ENCODE assay signal across 10 mouse cellular contexts in the genomic region with DNA sequence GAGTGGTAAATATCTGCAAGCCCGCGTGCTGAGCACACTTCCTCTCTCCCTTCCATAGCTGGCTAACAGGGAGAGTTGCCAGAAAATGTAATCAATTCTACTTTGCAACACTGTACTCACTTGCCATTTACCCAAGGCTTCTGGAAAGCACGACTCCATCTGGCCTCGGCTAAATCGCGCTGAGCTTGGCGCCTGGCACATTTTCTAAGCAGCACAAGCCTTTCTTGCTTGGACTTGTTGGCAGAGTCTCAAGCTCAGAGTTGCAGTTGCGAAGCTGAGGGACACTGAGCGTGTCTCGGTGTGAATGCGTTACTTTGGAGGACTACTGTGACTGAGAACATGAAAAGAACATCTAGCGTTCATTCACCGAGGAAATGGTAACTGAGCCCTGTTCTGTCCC.
DNase-seq lines count a peak whose midpoint lies in the region; ATAC-seq and TF ChIP-seq lines count a peak whose summit lies in the region.
"Had no signal": no experiment of that assay in that cellular context is flagged by ENCODE, and none has a peak within 500 bp of the region (broad histone marks: within the 10 kb centered on the region; RNA-seq: fewer than 3 reads in every experiment).

No protein-coding gene starts in this region.

- H3K36me3 ChIP-seq in limb, embryonic 14.5 days (ENCODE audit: control insufficient read depth, insufficient read depth, low read length): no peaks in the 10 kb centered on the region
- no peaks in the 10 kb centered on the region for H3K36me3 ChIP-seq in kidney, embryonic 16.5 days (ENCODE audit: insufficient read depth, low read length)
- H3K36me3 ChIP-seq: hindbrain, embryonic 13.5 days had no signal

- no peak for TF ChIP-seq CTCF in layer of hippocampus, adult 2 months (conservative IDR thresholded peaks at IDR 0.05)

- peak; percentile 3 for DNase-seq in cerebellum, adult 11-12 months
- no peak for DNase-seq in cerebellum, adult 8-10 months
- peak; percentile 75 for DNase-seq in brain, embryonic 18.5 days (ENCODE audit: low read depth, low spot score)
- DNase-seq in layer of hippocampus, adult 2 months (ENCODE audit: low spot score in 2 of 2): peak; percentile 59 to 79
- DNase-seq in limb, embryonic 14.5 days (ENCODE audit: low spot score): peak; percentile 3
- no peak for DNase-seq in gastrocnemius, postnatal 4 days (ENCODE audit: low spot score in 2 of 2)
- DNase-seq: liver had no signal

- no peak overlapping the region for H3K9ac ChIP-seq in limb, embryonic 14.5 days (ENCODE audit: low read depth, low read length, severe bottlenecking)
- no peak overlapping the region for H3K9ac ChIP-seq in kidney, embryonic 16.5 days (replicated peaks; ENCODE audit: low read length)
- H3K9ac ChIP-seq: hindbrain, embryonic 13.5 days had no signal

- peak overlapping the region; percentile 1; the same call in 1 of the 2 replicates for H3K27ac ChIP-seq in layer of hippocampus, adult 2 months
- no peak overlapping the region for H3K27ac ChIP-seq in limb, embryonic 14.5 days (replicated peaks; ENCODE audit: low read depth, low read length)
- H3K27ac ChIP-seq in kidney, embryonic 16.5 days (ENCODE audit: low read length): no peak overlapping the region
- H3K27ac ChIP-seq: hindbrain, embryonic 13.5 days had no signal

- H3K4me3 ChIP-seq in layer of hippocampus, adult 2 months: 0 out of 2 replicates have a peak overlapping the region, but pooled peaks have one; percentile 10
- H3K4me3 ChIP-seq in limb, embryonic 14.5 days (replicated peaks; ENCODE audit: low read length): no peak overlapping the region
- H3K4me3 ChIP-seq in kidney, embryonic 16.5 days (ENCODE audit: low read length): no peak overlapping the region
- H3K4me3 ChIP-seq: hindbrain, embryonic 13.5 days had no signal

- H3K4me1 ChIP-seq in limb, embryonic 14.5 days (ENCODE audit: control insufficient read depth, insufficient read depth, low read length): no peaks in the 10 kb centered on the region
- H3K4me1 ChIP-seq in kidney, embryonic 16.5 days (ENCODE audit: insufficient read depth, low read length): no peaks in the 10 kb centered on the region
- H3K4me1 ChIP-seq: hindbrain, embryonic 13.5 days had no signal

- no peaks in the 10 kb centered on the region for H3K27me3 ChIP-seq in limb, embryonic 14.5 days (ENCODE audit: control insufficient read depth, insufficient read depth, low read length)
- no peaks in the 10 kb centered on the region for H3K27me3 ChIP-seq in kidney, embryonic 16.5 days (ENCODE audit: insufficient read depth, low read length)
- H3K27me3 ChIP-seq: hindbrain, embryonic 13.5 days had no signal

- H3K4me2 ChIP-seq in limb, embryonic 14.5 days (replicated peaks; ENCODE audit: low read depth, low read length, severe bottlenecking): no peak overlapping the region
- H3K4me2 ChIP-seq in kidney, embryonic 16.5 days (replicated peaks; ENCODE audit: low read depth, low read length): no peak overlapping the region
- H3K4me2 ChIP-seq: hindbrain, embryonic 13.5 days had no signal

- WGBS in limb, embryonic 14.5 days: 78% methylated on average over 13 of the region's 13 CpGs
- WGBS in kidney, embryonic 16.5 days: 92% methylated on average over 13 of the region's 13 CpGs

- no peaks in the 10 kb centered on the region for H3K9me3 ChIP-seq in limb, embryonic 14.5 days (ENCODE audit: control insufficient read depth, low read length)
- H3K9me3 ChIP-seq in kidney, embryonic 16.5 days (ENCODE audit: low read length): no peaks in the 10 kb centered on the region
- H3K9me3 ChIP-seq: hindbrain, embryonic 13.5 days had no signal

- no peak for TF ChIP-seq POLR2A in limb, embryonic 14.5 days (IDR thresholded peaks at IDR 0.05; ENCODE audit: borderline replicate concordance, extremely low read depth, insufficient read depth, insufficient read length)

- no peak for ATAC-seq in limb, embryonic 14.5 days (ENCODE audit: low FRiP score, low read depth)
- ATAC-seq in kidney, embryonic 16.5 days (ENCODE audit: low FRiP score, low TSS enrichment): no peak
- ATAC-seq in CD4-positive, CD25-positive, alpha-beta regulatory T cell, adult 4 months: no peak

Comparison
In these comparisons a context has a peak if more than half of its experiments do, and no peak if none do; other contexts are left out.
1. DNase-seq: peak in cerebellum, adult 11-12 months (single experiment), brain, embryonic 18.5 days (single experiment), layer of hippocampus, adult 2 months (2 of 2) and limb, embryonic 14.5 days (single experiment); none in cerebellum, adult 8-10 months (single experiment) and gastrocnemius, postnatal 4 days (0 of 2).